Mouse (Mus musculus): ENCODE results near the gene Lemd1. TPM values are rescaled to one million over a fixed set of nuclear protein-coding genes. Genes with fewer than 3 reads are reported as not detected.

Gene Lemd1
- polyA plus RNA-seq, 1 experiment from 2014 or later = 1.3 TPM

DNA sequence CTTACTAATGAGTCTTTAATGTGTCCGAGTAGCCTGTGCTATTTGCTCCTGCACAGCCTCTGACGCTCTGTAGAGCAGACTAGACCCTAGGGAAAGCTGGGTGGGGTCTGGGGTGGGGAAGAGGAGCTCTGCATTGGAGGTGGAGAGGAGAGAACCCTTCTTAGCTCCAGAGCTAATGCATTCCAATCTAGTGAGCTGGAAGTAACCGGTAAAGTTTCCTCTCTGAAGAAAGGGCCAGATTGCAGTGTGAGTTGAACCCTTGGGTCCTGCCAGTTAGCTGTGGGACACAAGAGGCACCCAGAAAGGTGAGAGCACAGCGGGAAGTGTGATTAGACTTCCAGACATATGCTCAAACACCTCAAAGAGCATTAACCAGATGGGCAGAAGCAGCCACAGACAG lies 100.5 kb downstream of the Lemd1 start:
- H3K27me3 ChIP-seq (ENCODE audit: low read depth, poor library complexity, severe bottlenecking) = peaks cover 49% of the 10 kb centered on the region
- H3K4me1 ChIP-seq = peaks cover 36% of the 10 kb centered on the region
- no peaks in the 10 kb centered on the region for H3K9me3 ChIP-seq (replicated peaks)
- no peaks in the 10 kb centered on the region for H3K36me3 ChIP-seq
- WGBS = 27% methylated on average over 4 of the region's 4 CpGs
- H3K4me3 ChIP-seq = no peak overlapping the region
- peak overlapping the region; percentile 56 for H3K27ac ChIP-seq
- no peak for DNase-seq (ENCODE audit: low spot score)

GRCm38 (mm10) chr1:132292318-132293129 lies 101.3 kb downstream of the Lemd1 start:
- H3K36me3 ChIP-seq = no peaks in the 10 kb centered on the region
- peaks cover 52% of the 10 kb centered on the region for H3K27me3 ChIP-seq (ENCODE audit: low read depth, poor library complexity, severe bottlenecking)
- H3K27ac ChIP-seq = peak overlapping the region; percentile 53; the same call in 1 of the 2 replicates
- peaks cover 36% of the 10 kb centered on the region for H3K4me1 ChIP-seq
- no peak overlapping the region for H3K4me3 ChIP-seq
- WGBS = 40% methylated on average over 21 of the region's 21 CpGs
- no peak for DNase-seq (ENCODE audit: low spot score)
- no peaks in the 10 kb centered on the region for H3K9me3 ChIP-seq (replicated peaks)

GRCm38 (mm10) chr1:132295506-132295905 lies 104.3 kb downstream of the Lemd1 start:
- no peak for DNase-seq (ENCODE audit: low spot score)
- Histone ChIP-seq H3K27me3 (ENCODE audit: low read depth, poor library complexity, severe bottlenecking) (peaks cover 63% of the 10 kb centered on the region), H3K9me3 (replicated peaks) (no peaks in the 10 kb centered on the region), H3K4me1 (peaks cover 41% of the 10 kb centered on the region), H3K4me3 (no peak overlapping the region), H3K36me3 (no peaks in the 10 kb centered on the region), H3K27ac (no peak overlapping the region)
- WGBS = 72% methylated on average over 7 of the region's 7 CpGs

- Histone ChIP-seq H3K9me3 (replicated peaks) (no peaks in the 10 kb centered on the region), H3K4me1 (peaks cover 35% of the 10 kb centered on the region), H3K36me3 (no peaks in the 10 kb centered on the region), H3K27ac (no peak overlapping the region), H3K4me3 (no peak overlapping the region), H3K27me3 (ENCODE audit: low read depth, poor library complexity, severe bottlenecking) (peaks cover 69% of the 10 kb centered on the region)
- no peak for DNase-seq (ENCODE audit: low spot score)
- 76% methylated on average over 3 of the region's 3 CpGs for WGBS
These were observed 104.8 kb downstream of the Lemd1 start for GRCm38 (mm10) chr1:132296051-132296450.

DNA sequence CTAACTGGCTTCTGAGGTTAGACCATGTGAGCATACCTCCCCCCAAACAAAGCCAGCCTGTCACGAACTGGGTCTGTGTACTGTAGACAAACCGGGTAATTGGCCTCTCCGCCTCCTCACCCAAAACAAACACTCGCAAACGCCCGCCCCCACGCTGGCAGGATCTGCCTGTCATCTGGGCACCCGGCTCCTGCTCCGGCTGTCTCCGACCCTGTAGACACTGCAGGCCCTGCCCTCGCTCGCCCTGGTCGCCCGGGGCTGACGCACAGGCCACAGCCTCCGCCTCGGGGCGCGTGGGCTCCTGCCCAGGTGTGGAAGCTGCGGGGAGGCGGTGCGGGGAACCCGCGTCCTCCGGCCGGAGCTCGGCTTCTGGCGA lies 107.2 kb downstream of the Lemd1 start, which contains the start of gene Klhdc8a:
Gene Klhdc8a (plus strand): TSS at position 202 of the 376 bp plus-strand sequence.
- Histone ChIP-seq H3K4me1 (peaks cover 12% of the 10 kb centered on the region), H3K36me3 (no peaks in the 10 kb centered on the region), H3K4me3 (peak within 1 kb of the TSS; percentile 72), H3K27me3 (ENCODE audit: low read depth, poor library complexity, severe bottlenecking) (peaks cover 92% of the 10 kb centered on the region), H3K27ac (peak within 1 kb of the TSS; percentile 66), H3K9me3 (replicated peaks) (no peaks in the 10 kb centered on the region)
- WGBS = under 1% methylated on average over 28 of the region's 28 CpGs
- no peak for DNase-seq (ENCODE audit: low spot score)

GRCm38 (mm10) chr1:132298801-132299464 lies 107.7 kb downstream of the Lemd1 start:
- Histone ChIP-seq H3K4me1 (peaks cover 12% of the 10 kb centered on the region), H3K9me3 (replicated peaks) (no peaks in the 10 kb centered on the region), H3K36me3 (no peaks in the 10 kb centered on the region), H3K27me3 (ENCODE audit: low read depth, poor library complexity, severe bottlenecking) (peaks cover 95% of the 10 kb centered on the region), H3K27ac (peak overlapping the region; percentile 66), H3K4me3 (peak overlapping the region; percentile 72)
- 3% methylated on average over 69 of the region's 71 CpGs for WGBS
- peak; percentile 68 for DNase-seq (ENCODE audit: low spot score)

DNA sequence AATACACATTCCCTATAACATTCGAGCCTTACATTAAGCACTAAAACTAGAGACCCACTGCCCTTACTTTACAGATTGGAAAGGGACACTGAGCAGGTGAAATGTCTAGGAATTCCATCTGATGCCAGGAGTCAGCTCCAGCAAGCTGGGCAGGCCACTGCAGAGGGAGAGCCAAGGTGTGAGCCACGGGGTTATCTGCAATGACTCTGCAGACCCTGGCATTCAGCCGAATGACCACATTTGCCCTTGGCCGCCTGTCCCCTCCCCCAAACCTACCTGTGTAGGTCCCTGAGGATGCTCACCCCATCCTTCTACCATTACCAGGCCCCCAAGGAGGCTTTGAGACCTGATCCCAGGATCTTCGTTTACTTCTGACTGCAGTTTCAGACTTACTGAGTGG lies 108.5 kb downstream of the Lemd1 start:
- Histone ChIP-seq H3K9me3 (replicated peaks) (no peaks in the 10 kb centered on the region), H3K4me3 (no peak overlapping the region), H3K4me1 (peaks cover 16% of the 10 kb centered on the region), H3K36me3 (no peaks in the 10 kb centered on the region), H3K27ac (no peak overlapping the region), H3K27me3 (ENCODE audit: low read depth, poor library complexity, severe bottlenecking) (peaks cover 94% of the 10 kb centered on the region)
- no peak for DNase-seq (ENCODE audit: low spot score)
- 79% methylated on average over 5 of the region's 5 CpGs for WGBS

DNA sequence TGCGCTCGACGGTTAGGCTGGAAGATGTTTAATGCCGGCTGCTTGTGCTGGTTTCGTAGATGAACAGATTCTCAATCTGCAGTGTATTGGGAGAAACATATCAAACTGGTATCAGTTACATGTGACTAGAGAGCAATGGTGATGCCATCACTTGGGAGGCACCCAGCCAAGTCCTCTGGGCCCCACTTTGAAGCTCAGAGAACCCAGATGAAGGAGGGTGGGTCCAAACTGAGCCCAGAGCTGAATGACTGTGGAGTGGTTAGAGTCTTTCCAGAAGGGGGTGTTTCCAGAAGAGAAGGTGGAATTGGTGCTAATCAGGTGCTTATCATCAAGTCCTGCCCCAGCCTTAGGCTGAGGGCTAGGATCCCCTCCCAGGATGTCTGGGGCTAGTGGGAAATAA lies 110.0 kb downstream of the Lemd1 start:
- Histone ChIP-seq H3K9me3 (replicated peaks) (no peaks in the 10 kb centered on the region), H3K4me3 (no peak overlapping the region), H3K27me3 (ENCODE audit: low read depth, poor library complexity, severe bottlenecking) (peaks cover 81% of the 10 kb centered on the region), H3K27ac (no peak overlapping the region), H3K4me1 (peaks cover 18% of the 10 kb centered on the region), H3K36me3 (no peaks in the 10 kb centered on the region)
- DNase-seq (ENCODE audit: low spot score) = no peak
- 94% methylated on average over 5 of the region's 5 CpGs for WGBS

- Histone ChIP-seq H3K27ac (no peak overlapping the region), H3K4me1 (peaks cover 23% of the 10 kb centered on the region), H3K36me3 (no peaks in the 10 kb centered on the region), H3K4me3 (no peak overlapping the region), H3K27me3 (ENCODE audit: low read depth, poor library complexity, severe bottlenecking) (peaks cover 70% of the 10 kb centered on the region), H3K9me3 (replicated peaks) (no peaks in the 10 kb centered on the region)
- no peak for DNase-seq (ENCODE audit: low spot score)
- WGBS = 78% methylated on average over 9 of the region's 9 CpGs
These were observed 111.2 kb downstream of the Lemd1 start for GRCm38 (mm10) chr1:132302341-132302866.

DNA sequence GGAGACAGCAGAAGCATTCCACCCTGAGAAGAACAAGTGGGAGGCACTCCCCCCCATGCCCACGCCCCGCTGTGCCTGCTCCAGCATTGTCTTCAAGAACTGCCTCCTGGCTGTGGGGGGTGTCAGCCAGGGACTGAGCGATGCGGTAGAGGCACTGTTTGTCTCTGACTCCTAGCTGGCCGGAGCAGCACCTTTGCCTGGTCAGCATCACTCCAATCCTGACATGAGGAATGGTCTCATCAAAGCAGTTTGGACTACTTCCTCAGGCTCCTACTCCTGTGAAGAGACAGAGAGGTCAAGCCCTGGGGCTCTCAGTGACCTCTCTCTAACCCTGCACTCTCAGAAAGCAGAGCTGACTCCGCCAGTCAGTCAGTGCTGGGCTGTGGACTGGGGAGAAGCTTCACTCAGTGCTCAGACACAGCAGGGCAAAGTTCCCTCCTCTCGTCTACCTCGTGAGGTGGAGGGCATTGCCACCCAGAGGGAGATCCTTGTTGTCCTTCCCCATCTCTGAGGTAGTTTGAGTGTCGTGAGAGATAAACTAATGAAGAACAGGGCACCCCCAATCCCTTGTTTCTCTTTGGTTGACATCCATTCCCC lies 113.5 kb downstream of the Lemd1 start:
- Histone ChIP-seq H3K27me3 (ENCODE audit: low read depth, poor library complexity, severe bottlenecking) (peaks cover 52% of the 10 kb centered on the region), H3K4me3 (no peak overlapping the region), H3K36me3 (no peaks in the 10 kb centered on the region), H3K4me1 (peaks cover 22% of the 10 kb centered on the region), H3K9me3 (replicated peaks) (no peaks in the 10 kb centered on the region), H3K27ac (no peak overlapping the region)
- DNase-seq (ENCODE audit: low spot score) = no peak
- WGBS = 8% methylated on average over 9 of the region's 9 CpGs

DNA sequence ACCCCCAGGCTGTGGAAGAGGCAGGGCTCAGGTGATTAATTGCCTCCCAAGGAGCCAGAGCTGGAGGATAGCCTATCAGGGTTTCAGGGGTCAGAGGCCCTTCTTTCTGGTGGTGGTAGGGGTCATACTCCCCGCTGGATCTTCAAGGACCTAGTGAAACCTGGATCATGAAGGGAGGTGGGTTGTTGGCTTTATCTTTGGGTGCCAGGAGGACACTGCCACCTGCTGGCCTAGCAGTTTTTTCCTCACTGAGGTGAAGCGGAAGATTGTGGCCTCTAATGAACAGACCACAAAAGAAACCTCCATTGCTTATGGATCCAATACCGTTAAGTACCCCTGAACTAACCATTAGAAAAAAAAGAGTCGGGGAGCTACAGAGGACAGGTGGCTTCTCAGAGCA lies 114.9 kb downstream of the Lemd1 start:
- DNase-seq (ENCODE audit: low spot score) = no peak
- no peaks in the 10 kb centered on the region for H3K9me3 ChIP-seq (replicated peaks)
- WGBS = 40% methylated on average over 4 of the region's 4 CpGs
- H3K27ac ChIP-seq = no peak overlapping the region
- peaks cover 38% of the 10 kb centered on the region; the same call in 1 of the 2 replicates for H3K27me3 ChIP-seq (ENCODE audit: low read depth, poor library complexity, severe bottlenecking)
- no peaks in the 10 kb centered on the region for H3K36me3 ChIP-seq
- H3K4me3 ChIP-seq = no peak overlapping the region
- H3K4me1 ChIP-seq = peaks cover 29% of the 10 kb centered on the region

GRCm38 (mm10) chr1:132306808-132307207 lies 115.6 kb downstream of the Lemd1 start:
- 21% methylated on average over 4 of the region's 4 CpGs for WGBS
- Histone ChIP-seq H3K9me3 (replicated peaks) (no peaks in the 10 kb centered on the region), H3K36me3 (no peaks in the 10 kb centered on the region), H3K27me3 (ENCODE audit: low read depth, poor library complexity, severe bottlenecking) (peaks cover 33% of the 10 kb centered on the region; the same call in 1 of the 2 replicates), H3K4me3 (no peak overlapping the region), H3K27ac (no peak overlapping the region), H3K4me1 (peaks cover 32% of the 10 kb centered on the region)
- DNase-seq (ENCODE audit: low spot score) = peak; percentile 55

DNA sequence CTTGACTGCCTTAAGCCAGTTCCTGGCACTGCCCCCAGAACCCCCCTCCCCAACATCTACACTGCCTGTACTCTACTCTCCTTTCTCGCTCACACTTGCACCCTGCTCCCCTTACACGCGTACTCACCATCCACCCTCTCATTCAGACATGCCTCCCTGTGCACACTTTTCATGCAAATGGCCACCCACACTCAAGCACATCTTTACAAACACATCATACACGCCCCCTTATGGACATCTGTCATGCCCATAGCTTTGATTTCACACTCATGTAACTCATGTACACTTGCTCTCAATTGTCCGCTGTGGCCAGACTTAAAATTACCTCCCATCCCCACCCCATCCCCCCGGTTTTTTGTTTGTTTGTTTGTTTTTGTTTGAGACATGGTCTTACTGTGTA lies 116.7 kb downstream of the Lemd1 start:
- peaks cover 34% of the 10 kb centered on the region for H3K4me1 ChIP-seq
- no peak overlapping the region for H3K27ac ChIP-seq
- no peak overlapping the region for H3K4me3 ChIP-seq

More for the DNA sequence above, 116.7 kb downstream of the Lemd1 start:
- 89% methylated on average over 6 of the region's 6 CpGs for WGBS
- peaks cover 25% of the 10 kb centered on the region; the same call in 1 of the 2 replicates for H3K27me3 ChIP-seq (ENCODE audit: low read depth, poor library complexity, severe bottlenecking)
- DNase-seq (ENCODE audit: low spot score) = no peak
- no peaks in the 10 kb centered on the region for H3K36me3 ChIP-seq
- no peaks in the 10 kb centered on the region for H3K9me3 ChIP-seq (replicated peaks)

Measured in limb, embryonic 10.5 days (tissue).